Mouse (Mus musculus) neural tube, embryonic 10.5 days (tissue): ENCODE measurements around the gene Fez1.

ENCODE experiments used
- DNase-seq: peaks from one replicate; pipeline ENCODE4 v3.0.0-alpha.2; 2017; ENCODE audit warnings: low spot score; ENCODE audit errors: extremely low spot score

Fez1 gene

GRCm38 (mm10) chr9:36833043-36833881 is 11.6 kb downstream of the Fez1 start:
- DNase-seq, result peak; percentile 64

- no peak for DNase-seq
These were observed 12.2 kb downstream of the Fez1 start for GRCm38 (mm10) chr9:36833914-36834313.

DNA sequence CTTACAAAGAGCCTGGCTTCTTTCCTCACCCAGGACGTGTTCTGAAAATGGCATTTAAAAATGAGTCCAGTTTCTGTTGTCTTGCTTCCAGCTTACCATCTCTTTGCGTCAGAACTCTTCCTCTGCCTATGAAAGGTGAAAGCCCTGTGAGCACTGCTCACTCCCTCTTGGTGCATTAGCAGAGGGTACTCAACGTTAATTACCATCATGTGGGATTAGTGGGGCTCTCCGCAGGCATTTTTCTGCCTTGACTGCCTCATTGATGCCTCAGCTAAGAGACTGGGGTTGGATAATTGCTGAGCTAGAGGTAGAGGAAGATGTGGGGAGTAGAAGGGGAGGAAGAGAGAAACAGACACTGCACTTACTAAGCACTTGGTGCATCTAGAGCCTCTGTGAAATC is 24.7 kb downstream of the Fez1 start:
- no peak for DNase-seq

DNA sequence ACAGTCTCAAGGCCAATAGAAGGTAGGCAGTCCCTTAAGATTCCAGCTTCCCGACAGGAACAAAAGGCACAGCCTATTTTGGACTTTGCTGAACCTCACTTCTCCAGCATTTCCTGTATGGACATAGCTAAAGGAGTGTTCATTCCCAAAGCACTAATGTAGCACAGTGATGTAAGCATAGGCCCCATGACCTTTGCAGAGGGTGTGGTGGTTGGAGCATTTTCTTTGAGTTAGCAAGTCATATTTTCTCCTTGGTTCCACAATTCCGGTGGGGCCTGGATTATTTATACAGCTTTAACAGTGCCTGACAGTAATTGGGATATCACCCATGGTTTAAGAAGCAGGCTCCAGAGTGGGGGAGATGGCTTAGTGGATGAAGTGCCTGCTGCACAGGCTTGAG is 27.0 kb downstream of the Fez1 start:
- DNase-seq, result no peak

- DNase-seq, result no peak
These were observed 28.4 kb downstream of the Fez1 start for GRCm38 (mm10) chr9:36850091-36850490.

- no peak for DNase-seq
These were observed 30.5 kb downstream of the Fez1 start for GRCm38 (mm10) chr9:36852175-36852574.

GRCm38 (mm10) chr9:36856351-36856750 is 34.7 kb downstream of the Fez1 start:
- no peak for DNase-seq

- DNase-seq, result no peak
These were observed 35.9 kb downstream of the Fez1 start for GRCm38 (mm10) chr9:36857476-36858117.

DNA sequence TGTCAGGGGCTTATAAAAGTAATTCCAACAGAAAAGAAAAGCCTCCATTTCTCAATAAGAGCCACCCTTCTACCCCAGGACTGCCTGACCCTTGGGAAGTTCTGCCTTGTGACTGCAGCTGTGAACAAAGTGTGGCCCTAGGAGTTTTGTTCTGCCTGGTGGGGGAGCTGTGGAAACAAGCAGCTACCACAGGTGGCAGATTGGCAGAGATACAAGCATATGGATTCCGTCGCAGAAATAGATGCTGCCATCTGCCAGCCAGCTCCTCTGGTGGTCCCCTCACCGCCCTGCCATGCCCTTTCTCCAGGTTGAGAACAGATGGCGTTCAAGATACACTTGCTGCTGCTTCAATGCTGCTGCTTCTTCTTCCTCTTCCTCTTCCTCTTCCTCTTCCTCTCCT is 37.0 kb downstream of the Fez1 start:
- DNase-seq, result no peak

GRCm38 (mm10) chr9:36862576-36862975 is 40.9 kb downstream of the Fez1 start:
- DNase-seq, result no peak

DNA sequence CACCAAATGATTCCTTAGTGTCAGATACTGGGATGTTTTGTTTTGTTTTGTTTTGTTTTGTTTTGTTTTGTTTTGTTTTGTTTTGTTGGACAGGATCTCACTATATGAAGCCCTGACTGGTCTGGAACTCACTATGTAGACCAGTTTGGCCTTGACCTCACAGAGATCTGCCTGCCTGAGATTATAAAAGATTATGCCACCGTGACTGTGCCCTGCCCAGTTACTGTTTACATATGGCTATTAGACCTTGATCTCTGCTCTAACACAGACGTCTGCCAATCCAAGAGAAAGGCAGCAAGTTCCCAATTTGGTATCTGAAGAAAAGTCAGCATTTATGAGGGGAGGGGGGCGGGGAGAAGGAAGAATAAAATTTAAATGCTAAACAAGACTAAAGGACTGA is 42.0 kb downstream of the Fez1 start:
- DNase-seq, result no peak

- DNase-seq, result peak; percentile 30
These were observed 43.5 kb downstream of the Fez1 start for GRCm38 (mm10) chr9:36864862-36865813.

DNA sequence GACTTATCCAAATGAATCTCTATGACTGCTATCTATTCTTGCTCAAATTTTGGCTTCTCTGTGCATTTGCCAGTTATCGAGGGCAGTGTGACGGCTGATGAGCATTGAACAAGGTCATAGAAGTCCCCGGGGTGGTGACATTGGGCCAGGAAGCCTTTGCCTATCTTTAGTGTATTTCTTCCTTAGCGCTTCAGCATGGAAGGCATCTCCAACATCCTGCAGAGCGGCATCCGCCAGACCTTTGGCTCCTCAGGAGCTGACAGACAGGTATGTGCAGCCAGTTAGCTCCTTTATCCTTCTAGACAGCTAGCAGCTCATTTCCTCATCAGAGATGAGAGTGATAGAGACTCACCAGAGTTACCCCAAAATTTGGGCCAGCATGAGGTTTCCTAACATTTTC is 47.0 kb downstream of the Fez1 start:
- DNase-seq, result no peak

- no peak for DNase-seq
These were observed 48.6 kb downstream of the Fez1 start for GRCm38 (mm10) chr9:36870263-36870662.

- no peak for DNase-seq
These were observed 52.1 kb downstream of the Fez1 start for GRCm38 (mm10) chr9:36873796-36874195.

- DNase-seq, result no peak
These were observed 54.6 kb downstream of the Fez1 start for GRCm38 (mm10) chr9:36876313-36876712.

- no peak for DNase-seq
These were observed 55.1 kb downstream of the Fez1 start for GRCm38 (mm10) chr9:36876787-36877186.

DNA sequence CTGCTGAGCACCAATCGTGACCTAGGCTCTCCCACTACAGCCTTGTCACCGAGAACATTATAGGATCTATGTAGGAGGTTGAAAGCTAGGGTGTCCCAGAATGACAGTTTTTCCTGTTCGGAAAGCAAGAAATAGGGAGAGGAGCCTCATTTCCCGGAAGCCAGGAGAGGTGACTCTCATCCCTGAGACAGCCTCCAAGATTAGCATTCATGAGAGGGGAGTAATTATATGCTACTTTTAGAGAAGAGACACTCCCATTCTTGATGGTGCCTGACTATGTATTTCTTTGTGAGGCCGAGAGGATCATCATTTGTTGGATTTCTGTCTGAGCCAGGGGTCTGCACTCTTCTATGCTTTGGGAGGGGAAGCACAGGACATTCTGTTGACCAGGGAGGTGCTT is 60.0 kb downstream of the Fez1 start:
- no peak for DNase-seq

GRCm38 (mm10) chr9:36882034-36882745 is 60.5 kb downstream of the Fez1 start:
- no peak for DNase-seq

DNA sequence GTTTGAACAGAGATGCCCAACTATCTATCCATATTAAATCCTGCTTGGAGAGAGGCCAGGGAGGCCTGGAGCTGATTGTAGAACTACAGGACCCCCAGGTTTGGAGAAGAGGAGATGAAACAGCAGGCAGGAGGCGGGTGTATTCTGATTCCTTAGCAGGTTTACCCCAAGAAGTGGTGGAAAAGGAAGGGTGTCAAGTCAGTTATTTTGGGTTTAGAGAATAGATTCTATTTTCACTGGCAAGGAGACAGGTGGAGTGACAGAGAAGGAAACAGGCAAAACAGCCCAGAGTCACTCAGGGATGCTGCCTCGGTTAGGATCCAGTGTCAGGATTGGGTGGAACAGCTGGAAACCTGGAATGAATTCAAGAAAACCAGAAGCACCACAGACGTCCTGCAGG is 61.9 kb downstream of the Fez1 start:
- no peak for DNase-seq

- no peak for DNase-seq
These were observed 63.6 kb downstream of the Fez1 start for GRCm38 (mm10) chr9:36885237-36885636.
